Mouse (Mus musculus) liver, embryonic 14 days (tissue): ENCODE results near the gene Cd79a. TPM values are rescaled to one million over a fixed set of nuclear protein-coding genes. Genes with fewer than 3 reads are reported as not detected.

Experiments used
- polyA plus RNA-seq: library from polyadenylated mRNA; depleted of rRNA; stranded (reverse); fragments of >200 nt; gene quantifications from 2 replicates; pipeline ENCODE4 v1.2.3, GENCODE M21; 2012; rRNA removed

Gene Cd79a
- polyA plus RNA-seq = 0.87 and 1.1 TPM in 2 replicates

DNA sequence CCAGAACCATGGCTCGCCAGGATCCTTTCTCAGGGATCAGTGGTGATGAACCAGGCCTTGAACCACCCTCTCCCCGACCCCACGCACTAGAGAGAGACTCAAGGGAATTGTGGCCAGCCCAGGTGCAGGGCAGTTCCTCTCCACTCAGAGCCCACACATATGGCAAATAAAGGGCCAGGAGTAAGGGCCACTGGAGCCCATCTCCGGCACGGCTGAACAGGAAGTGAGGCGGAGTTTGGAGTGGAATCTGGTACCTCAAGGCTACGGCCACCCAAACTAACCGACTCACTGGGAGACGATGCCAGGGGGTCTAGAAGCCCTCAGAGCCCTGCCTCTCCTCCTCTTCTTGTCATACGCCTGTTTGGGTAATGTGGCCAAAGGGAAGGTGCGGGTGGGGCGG lies at the start of gene Cd79a:
Gene Cd79a (plus strand): TSS at position 158 of the 400 bp plus-strand sequence.

DNA sequence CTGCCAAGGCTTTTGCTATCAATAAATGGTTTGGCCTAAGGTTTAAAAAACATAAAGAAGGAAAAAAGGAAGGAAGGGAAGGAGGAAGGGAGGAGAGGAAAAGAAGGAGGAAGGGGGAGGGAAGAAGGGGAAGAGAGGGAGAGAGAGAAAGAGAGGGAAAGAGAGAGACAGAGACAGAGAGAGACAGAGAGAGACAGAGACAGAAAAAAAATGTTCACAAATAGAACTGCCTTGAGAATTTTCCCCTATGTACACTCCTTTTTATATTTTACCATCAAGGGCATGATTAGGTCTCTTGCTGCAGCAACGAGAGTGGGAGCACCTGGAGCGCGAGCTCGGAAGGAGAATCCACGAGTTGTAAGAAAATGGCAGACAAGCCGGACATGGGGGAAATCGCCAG lies 35.3 kb upstream of the Cd79a start, which contains the start of gene Gm9844:
Gene Gm9844 (plus strand): TSS at position 301 of the 400 bp plus-strand sequence.

DNA sequence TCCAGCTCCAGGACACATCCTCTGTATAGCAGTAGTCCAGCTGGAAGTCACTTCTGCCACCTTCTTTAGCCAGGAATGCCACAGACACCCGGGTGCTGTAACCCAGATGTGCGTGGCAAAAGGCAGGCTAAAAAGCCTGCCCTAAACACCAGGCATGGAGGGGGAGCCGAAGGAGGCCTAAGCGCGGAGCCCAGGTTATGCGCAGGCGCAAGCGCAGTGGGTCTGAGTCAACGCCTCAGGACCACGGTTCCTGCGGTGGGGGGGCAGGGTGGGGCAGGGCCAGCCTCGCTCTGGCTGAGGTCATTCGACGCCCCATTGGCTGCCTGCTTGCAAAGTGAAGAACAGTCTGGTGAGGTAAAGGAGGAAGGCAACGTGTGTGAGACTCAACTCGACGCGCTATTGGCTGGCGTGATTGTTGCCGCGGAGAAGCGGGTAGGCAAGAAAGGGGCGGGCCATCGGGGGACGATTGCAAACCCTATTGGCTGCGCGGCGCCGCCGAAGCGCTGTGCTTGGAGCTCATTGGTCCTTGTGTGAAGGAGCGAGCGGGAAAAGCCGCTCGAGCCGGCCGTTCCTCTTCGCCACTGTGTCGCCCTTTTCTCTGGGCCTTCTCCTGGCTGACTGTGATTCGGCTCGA lies 27.5 kb upstream of the Cd79a start, which contains the start of the genes Lypd4 and Dmrtc2:
Gene Lypd4 (minus strand): TSS at position 410 of the 634 bp plus-strand sequence.
Gene Dmrtc2 (plus strand): TSS at position 526 of the 634 bp plus-strand sequence.

DNA sequence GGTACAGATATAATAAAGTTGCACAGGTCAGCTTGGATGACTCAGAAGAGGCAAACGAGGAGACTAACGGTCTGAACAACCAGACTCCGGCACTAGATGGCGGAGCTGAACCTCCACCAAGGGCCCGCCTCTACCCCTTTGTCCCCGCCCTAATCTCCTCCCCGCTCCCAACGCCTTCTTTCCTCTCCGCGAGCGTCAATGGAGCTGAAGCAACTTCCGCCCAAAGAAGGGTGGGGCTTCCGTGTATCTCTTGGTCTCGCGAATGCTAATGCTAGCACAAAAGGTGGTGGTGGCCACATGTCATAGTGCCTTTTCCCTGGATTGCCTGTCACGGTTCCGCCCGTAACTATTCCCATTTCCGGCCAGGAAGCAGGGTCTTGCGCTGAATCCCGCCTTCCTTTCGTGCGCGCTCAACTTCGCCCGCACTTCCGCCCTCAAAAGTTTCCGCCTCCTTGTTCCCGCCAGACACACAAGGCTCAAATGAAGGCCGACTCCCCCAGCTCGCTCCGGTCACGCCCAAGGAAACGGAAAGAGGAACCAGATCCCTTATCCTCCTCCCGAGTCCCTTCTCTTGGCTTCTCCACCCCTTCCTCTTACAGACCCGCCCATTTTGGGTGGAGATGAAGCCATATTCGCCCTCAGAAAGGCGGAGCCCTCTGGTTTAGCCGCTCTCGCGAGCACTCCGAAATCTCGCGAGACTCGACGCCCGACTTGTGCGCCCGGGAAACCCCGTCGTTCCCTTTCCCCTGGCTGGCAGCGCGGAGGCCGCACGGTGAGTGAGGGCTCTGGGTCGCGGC lies 13.1 kb upstream of the Cd79a start, which contains the start of gene Rps19:
Gene Rps19 (plus strand): TSS at position 476 of the 797 bp plus-strand sequence.

DNA sequence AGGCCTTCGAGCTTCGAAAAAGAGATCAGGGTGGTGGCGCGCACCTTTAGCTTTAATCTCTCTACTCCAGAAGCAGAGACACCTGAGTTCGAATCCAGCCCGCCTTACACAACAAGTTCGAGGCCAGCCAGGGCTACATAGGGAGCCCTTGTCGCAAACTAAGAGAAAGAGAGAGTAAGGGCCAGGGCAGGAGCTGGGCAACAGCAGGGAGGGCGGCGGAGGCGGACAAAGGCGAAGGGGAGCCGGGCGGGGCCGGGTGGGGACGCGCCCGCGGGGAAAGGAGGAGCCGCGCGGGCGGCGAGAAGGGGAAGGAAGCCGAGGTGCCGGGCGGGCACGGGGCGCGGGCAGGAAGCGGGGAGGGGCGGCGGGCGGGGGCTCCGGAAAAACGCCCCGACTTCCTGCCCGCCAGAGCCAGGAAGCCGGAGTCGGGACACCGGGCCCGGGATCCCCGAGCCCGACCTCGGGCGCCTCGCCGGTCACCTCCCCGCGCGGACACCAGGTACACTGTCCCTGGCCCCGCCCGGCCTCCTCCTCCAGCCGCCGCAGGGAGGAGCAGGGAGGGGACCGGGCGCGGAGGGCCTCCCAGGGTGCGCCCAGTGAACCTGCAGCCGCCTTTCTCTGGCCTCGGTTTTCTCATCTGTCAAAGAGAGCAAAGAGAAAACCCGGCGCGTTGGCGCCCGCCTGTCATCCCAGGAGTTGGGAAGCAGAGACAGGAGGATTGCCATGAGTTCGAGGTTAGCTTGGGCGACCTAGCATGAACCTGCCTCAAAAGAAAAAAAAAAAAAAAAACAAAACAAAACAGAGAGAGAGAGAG lies 5.7 kb downstream of the Cd79a start, which contains the start of gene Arhgef1:
Gene Arhgef1 (plus strand): TSS at position 283 of the 814 bp plus-strand sequence.

DNA sequence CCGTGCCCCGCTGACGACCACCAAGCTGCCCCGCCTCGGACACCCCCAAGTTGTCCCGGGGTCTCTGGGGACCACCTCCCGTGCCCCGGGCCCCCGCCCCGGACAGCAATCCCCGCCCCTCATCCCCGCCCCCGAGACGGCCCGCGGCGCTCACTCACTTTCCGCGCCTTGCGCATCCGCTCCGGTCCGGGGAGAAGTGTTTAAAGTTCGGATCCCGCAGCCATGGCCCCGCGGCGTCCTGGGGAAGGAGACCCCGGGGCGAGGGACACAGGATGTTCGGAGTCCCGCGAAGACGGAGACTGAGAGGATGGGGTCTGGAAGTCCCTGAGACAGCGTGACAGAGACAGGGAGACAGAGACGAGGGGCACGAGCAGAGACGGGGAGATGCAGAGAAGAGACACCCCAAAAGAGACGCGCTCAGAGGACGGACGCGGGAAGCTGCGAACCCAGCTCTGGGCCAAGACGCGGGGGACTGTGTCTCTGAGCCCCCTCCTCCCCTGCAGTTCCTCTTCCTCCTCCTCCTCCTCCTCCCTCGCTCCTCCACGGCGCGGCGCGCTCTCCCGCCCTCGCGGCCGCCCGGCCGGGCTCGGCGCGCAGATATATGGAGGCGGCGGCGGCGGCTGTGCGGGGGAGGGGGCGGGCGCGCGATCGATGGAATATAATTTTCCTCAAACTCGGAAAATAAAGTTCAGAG lies 47.2 kb downstream of the Cd79a start, which contains the start of gene Gm4881:
Gene Gm4881 (minus strand): TSS at position 238 of the 694 bp plus-strand sequence.

Other genes starting within 250 kb of the Cd79a start
- gene Tex101, start 220.7 kb upstream of the Cd79a start, polyA plus RNA-seq = not detected in 2 replicates
- not detected in 2 replicates for gene BC049730, start 188.1 kb upstream of the Cd79a start, polyA plus RNA-seq
- gene Gm4763, start 170.5 kb upstream of the Cd79a start, polyA plus RNA-seq = not detected in 2 replicates
- gene Cd177, start 137.1 kb upstream of the Cd79a start, polyA plus RNA-seq = 0.75 and 1.2 TPM in 2 replicates
- 0.24 and 0.32 TPM in 2 replicates for gene Ceacam10, start 120.2 kb upstream of the Cd79a start, polyA plus RNA-seq
- 1.7 and 1.9 TPM in 2 replicates for gene Gm9844, start 35.2 kb upstream of the Cd79a start, polyA plus RNA-seq
- not detected in 2 replicates for gene Lypd4, start 27.4 kb upstream of the Cd79a start, polyA plus RNA-seq
- gene Dmrtc2, start 27.3 kb upstream of the Cd79a start, polyA plus RNA-seq = not detected in 2 replicates
- gene Rps19, start 13.0 kb upstream of the Cd79a start, polyA plus RNA-seq = 596 and 702 TPM in 2 replicates
- gene Arhgef1, start 5.5 kb downstream of the Cd79a start, polyA plus RNA-seq = 36.8 and 43.9 TPM in 2 replicates
- gene Gm4881, start 47.1 kb downstream of the Cd79a start, polyA plus RNA-seq = not detected in 2 replicates
- gene Rabac1, start 75.4 kb downstream of the Cd79a start, polyA plus RNA-seq = 40.1 and 44.3 TPM in 2 replicates
- 0.26 and 0.41 TPM in 2 replicates for gene Atp1a3, start 108.6 kb downstream of the Cd79a start, polyA plus RNA-seq
- 3.9 and 4.4 TPM in 2 replicates for gene Grik5, start 175.0 kb downstream of the Cd79a start, polyA plus RNA-seq
- 5.2 and 5.9 TPM in 2 replicates for gene Zfp574, start 175.2 kb downstream of the Cd79a start, polyA plus RNA-seq